Mouse (Mus musculus) bone marrow, adult 2 months (tissue): ENCODE measurements around the gene H60b. TPM values are rescaled to one million over a fixed set of nuclear protein-coding genes. Genes with fewer than 3 reads are reported as not detected.
"Not testable (repeated sequence)": the region's sequence is repeated elsewhere in the genome, so short reads cannot be mapped to it uniquely, and the experiment has no call there.

Experiments used
- H3K27ac ChIP-seq: fragments of 200-500 bp; 2 replicates; pipeline ENCODE4 v1.5.1; 2012; ENCODE audit warnings: low read depth, mild to moderate bottlenecking, control low read depth, inconsistent platforms, low read length; ENCODE audit not compliant: control insufficient read depth, poor library complexity, insufficient read depth
- H3K4me1 ChIP-seq: fragments of 200-500 bp; 2 replicates; pipeline ENCODE4 v1.6.1; 2011; ENCODE audit warnings: low read length; ENCODE audit not compliant: control insufficient read depth, insufficient read depth
- H3K4me3 ChIP-seq: fragments of 200-500 bp; replicated peaks from 2 replicates; pipeline ENCODE3; 2011; ENCODE audit warnings: mild to moderate bottlenecking, low read depth, low read length, control low read depth; ENCODE audit not compliant: control insufficient read depth
- CTCF ChIP-seq: fragments of 200-500 bp; IDR thresholded peaks from 2 replicates; pipeline ENCODE4 v1.5.1; 2011; ENCODE audit warnings: low read length, control low read depth; ENCODE audit not compliant: control insufficient read depth, insufficient read depth
- POLR2A ChIP-seq: fragments of 200-500 bp; IDR thresholded peaks from 2 replicates; pipeline ENCODE4 v1.6.1; 2011; ENCODE audit warnings: low read depth, mild to moderate bottlenecking, control low read depth, low read length, borderline replicate concordance; ENCODE audit not compliant: control insufficient read depth
- WGBS: fragments of 180-500 bp; shearing (Covaris S2); methylation state at CpG from one replicate; pipeline ENCODE4 v1.1.7; 2018; 5-methylcytosine and 5-hydroxymethylcytosine counted together
- polyA plus RNA-seq: library from polyadenylated mRNA; stranded (reverse); fragments of >200 nt; gene quantifications from 2 replicates; pipeline ENCODE4 v1.2.4, GENCODE M21; 2011; ENCODE audit warnings: low replicate concordance; ENCODE audit not compliant: missing spikeins, insufficient read depth, insufficient read length

Gene H60b
- polyA plus RNA-seq, 1 experiment, result not detected

DNA sequence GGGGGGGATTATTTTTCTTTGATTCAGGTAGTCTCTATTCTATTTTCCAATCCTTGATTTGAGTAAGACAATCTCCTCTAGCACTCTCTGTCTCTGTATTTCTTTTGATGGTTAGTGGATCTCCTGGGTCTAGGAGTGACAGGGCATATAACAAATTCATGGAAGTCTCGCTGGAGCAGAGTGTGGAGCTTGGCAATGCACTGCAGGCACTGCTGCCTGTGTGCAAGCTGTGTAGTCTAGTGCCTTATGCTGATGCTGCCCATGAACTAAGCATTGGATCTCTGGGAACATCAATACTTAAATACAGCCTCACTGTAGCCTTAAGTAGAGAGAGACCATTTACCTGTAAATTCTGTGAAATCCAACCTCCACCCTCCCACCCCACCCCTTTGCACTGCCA is 48.1 kb downstream of the H60b start:
- H3K4me1 ChIP-seq, H3K4me3 ChIP-seq, H3K27ac ChIP-seq: not testable (repeated sequence)
- WGBS, result 63% methylated on average over 1 of the region's 1 CpGs

DNA sequence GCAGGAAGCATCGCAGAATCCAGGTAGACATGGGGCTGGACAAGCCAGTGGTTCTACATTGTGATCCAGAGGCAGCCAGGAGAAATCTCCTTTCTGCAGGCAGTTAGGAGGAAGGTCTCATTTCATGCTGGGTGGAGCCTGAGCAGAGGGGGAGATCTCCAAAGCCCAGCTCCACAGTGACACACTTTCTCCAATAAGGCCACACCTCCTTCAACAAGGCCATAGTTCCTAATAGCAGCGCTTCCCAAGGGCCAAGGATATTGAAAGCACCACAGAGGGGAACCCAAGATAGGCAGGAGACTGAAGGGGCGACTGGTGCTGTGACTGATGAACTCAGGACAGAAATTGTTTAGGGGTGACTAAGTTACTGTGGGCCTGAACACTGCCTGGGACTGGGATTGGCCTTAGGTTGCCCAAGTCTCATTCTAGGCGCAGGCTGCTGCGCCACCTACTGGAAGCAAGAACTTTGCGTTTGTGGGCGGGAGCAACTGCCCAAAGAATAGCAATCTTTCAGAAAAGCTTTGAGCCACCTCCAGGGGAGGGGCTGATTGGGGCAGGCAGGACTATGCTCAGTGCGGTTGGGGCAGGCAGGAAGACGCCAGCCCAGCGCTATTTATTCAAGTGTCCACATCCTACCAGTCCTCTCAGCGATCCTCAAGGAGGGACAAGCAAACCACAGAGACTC is 53.8 kb downstream of the H60b start:
- not testable (repeated sequence) for H3K27ac ChIP-seq, H3K4me1 ChIP-seq, H3K4me3 ChIP-seq
- TF ChIP-seq CTCF, result peak; percentile 28; the same call in 1 of the 2 replicates
- 2% methylated on average over 9 of the region's 11 CpGs for WGBS

DNA sequence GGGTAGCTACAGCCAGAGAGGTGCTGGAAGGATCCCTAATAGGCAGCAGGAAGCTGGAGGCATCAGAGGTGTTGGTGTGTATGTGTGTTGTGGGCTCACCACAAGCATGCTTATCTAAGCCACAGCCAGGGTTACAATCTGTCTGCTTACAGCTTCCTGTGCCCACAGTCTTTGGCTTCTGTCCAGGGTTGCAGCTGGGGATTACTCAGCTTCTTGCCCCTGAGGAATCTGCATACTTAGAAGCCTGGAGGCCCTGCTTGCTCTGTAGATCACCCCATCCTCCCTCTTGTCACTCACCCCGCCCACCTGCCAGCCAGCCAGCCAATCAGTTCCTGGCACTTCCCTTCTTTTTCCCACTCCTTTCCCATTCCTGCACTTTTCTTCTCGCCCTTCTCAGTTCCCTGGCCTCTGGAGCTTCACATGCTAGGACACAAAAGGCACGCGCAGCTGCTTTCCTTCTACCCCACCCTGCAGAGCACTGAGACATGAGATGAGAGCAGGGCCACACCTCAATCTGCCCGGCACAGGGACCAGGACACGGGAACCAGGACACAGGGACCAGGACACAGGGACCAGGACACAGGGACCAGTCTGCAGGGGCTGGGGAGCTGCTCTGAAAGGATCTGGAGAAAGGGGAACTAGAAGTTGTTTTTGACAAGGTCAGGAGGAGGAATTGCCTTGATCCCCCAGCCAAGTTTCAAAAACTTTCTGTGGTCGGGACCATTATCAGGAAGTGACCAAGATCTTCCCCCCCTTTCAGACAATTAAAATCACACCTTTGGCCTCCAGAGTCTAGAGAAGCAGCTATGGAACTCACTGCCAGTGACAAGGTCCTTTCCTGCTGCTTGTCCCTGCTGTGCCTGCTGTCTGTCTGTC is 65.3 kb downstream of the H60b start:
- H3K4me3 ChIP-seq, H3K4me1 ChIP-seq, H3K27ac ChIP-seq: not testable (repeated sequence)
- WGBS, result 0% methylated on average over 1 of the region's 7 CpGs

DNA sequence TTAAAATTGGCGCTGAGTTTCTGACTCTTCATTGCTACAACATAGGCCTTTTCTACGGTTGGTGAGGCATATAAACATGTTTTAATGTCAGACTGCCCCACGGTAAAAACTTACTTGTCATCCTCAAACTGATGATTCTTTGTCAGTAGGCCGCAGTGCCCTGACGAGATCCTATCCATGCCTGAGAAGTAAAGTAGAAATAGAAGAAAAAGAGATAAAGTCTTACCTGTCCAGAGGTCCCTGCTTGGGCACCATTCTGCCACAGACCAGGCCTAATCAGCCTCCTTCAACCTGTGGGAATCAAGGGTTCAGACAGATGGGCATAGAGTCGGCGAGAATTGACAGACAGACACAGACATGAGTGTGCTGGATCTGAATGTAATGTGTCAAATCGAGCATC is 106.7 kb downstream of the H60b start:
- 85% methylated on average over 8 of the region's 8 CpGs for WGBS
- no peak overlapping the region for H3K4me3 ChIP-seq
- no peak overlapping the region for H3K27ac ChIP-seq
- TF ChIP-seq POLR2A, result no peak
- no peak for TF ChIP-seq CTCF
- no peaks in the 10 kb centered on the region for H3K4me1 ChIP-seq

DNA sequence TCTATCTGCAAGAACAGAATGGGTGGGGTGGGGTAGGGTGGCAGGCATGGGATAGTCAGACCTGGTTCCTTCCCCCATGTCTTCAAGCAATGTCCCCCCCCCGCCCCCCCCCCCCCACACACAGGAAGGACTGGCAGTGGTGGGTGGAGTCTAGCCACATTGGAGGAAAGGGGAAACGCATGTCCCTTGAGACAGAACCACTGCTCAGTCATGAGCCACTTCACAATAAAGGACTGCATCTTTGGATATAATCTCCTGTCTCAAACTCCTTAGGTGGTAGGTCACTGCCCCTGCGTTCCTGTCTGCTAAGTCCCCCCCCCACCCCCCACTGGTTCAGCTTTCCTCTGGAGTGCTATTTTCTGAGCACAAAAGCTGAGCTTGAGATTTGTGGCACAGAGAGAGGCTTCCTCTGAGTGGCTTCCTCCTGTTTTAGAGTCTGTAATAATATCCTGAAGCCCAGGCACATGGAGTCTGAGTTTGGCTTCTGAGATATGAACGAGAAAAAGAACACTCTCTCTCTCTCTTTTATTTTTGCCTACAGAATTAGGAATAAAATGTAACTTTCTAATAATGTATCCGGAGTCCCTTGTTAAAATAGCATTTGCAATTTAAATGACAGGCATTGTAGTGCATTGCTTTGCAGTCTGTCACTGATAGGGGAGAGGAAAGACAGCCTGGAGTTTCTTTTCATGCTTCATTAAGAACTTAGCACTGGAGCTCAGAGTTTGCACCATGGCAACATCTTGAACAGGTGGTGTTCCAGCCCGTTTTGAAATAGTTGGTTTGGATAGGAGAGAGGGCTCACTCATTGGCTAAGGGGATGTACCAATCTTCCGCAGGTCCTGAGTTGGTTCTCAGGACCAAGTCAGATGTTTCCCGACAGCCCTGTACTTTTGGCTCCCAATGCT is 112.7 kb downstream of the H60b start:
- H3K27ac ChIP-seq, H3K4me1 ChIP-seq, H3K4me3 ChIP-seq: not testable (repeated sequence)
- 33% methylated on average over 6 of the region's 8 CpGs for WGBS

DNA sequence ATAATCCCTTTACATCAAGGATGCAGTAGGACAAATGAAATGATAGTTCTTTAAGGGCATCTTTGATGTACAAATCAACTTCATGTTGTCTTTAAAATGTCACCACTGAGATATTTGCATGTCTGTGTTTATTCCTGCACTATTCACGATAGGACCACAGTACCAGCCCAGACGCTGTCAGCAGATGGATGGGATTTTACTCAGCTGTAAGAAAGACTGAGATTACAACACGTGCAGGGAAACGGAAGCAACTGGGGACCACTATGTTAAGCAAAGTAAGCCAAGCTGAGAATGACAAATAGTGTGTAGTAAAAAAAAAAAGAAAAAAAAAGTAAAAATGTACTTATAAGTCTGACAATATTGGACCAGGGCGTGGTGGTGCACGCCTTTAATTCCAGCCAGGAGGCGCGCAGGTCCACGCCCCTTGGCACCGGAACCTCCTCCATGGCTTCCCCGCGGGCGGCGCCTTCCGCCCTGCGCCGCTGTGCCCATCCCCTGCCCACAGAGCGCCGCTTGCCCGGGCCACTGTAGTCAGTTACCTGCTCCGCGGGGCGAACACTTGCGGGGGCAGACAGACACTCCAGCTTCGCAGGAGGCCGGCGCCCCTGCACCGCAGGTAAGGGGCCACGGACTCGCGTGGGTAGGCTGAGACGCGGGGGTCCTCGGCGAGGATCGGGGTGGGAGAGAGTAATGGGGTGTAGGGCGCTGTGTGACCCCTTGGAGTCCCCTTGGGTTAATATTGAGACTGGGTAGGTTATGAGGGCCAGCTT is 114.7 kb downstream of the H60b start:
- not testable (repeated sequence) for H3K27ac ChIP-seq, H3K4me3 ChIP-seq, H3K4me1 ChIP-seq
- WGBS, result 2% methylated on average over 37 of the region's 37 CpGs

DNA sequence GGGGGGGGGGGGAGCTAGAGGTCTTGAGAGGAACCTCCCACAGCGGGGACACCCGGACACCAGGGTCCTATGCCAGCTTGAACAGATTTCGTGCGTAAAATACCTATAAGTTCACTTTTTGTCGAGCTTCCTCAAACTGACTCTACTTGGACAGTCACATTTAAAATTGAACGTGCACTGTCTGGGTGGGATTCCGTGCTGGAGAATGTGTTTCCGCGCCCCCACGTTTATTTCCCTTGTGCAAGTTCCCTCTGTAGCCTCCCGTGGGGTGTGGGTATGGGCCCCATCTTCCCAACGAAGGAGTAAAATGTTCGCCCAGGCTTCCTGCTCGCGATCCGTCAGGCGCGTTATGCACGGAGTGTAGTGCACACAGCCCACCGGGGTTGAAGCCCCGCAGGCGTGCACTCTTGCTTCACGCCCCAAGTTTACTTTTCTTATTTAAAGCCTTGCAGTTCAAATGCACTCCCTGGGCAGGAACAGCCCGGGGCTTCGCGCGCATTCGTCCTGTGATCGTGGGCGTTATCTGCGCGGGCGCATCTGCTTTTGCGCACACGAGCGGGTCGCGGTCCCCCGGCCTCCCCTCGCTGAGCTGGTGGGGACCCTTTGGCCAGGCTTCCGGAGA is 115.4 kb downstream of the H60b start:
- WGBS, result 2% methylated on average over 41 of the region's 41 CpGs
- TF ChIP-seq POLR2A (no peak), CTCF (no peak)
- Histone ChIP-seq H3K4me3 (no peak overlapping the region), H3K27ac (no peak overlapping the region), H3K4me1 (no peaks in the 10 kb centered on the region)

DNA sequence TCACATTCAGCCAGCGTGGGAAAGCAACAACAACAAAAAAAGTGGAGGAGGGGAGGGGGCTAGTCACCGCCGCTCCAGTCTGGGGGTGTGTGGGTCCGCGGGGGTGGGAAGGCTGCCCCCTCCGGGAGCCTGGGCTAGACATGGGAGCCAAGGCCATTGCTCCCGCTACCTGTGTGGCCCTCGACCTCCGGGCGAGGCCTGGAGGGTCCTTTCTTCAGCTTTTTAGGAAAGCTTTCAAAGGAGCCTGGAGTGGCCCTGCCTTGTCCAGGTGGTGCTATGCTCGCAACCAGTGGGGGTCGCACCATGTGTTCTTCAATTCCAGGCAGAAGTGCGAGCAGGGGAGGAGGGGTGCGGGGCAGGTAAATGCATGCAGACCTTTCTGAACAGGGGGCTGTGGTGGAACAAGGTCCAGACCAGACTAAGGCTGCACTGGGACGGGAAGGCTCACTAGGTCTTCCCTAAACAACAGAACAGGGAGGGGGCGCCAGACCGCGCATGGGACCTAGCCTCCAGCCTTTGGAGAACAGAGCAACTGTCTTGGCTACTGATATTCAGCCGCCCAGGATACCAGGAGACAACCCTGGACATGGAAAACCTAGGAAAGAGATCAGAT is 116.2 kb downstream of the H60b start:
- Histone ChIP-seq H3K4me3 (no peak overlapping the region), H3K4me1 (no peaks in the 10 kb centered on the region), H3K27ac (no peak overlapping the region)
- TF ChIP-seq CTCF (no peak), POLR2A (no peak)
- 20% methylated on average over 19 of the region's 19 CpGs for WGBS

DNA sequence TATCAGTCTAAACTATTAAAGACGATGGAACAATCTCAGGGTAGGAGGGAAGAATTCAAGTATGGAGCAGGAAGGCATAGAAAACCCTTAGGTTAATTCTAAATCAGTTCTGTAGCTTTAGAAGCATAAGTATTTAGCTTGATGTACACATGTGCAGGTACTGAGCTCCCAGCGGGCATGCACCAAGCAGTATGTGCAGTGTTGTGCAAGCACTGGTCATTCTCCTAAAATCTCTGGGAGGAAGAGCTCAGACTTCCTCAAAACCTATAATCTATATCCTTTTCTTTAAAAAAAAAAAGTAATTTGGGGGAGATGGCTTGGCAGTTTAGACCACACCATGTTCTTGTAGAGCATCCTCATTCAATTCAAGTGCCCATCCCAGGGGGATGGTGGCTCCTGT is 120.1 kb downstream of the H60b start:
- H3K4me3 ChIP-seq, H3K27ac ChIP-seq, H3K4me1 ChIP-seq: not testable (repeated sequence)
- 65% methylated on average over 2 of the region's 2 CpGs for WGBS
